Mouse (Mus musculus): ENCODE measurements around the gene Lyst. TPM values are rescaled to one million over a fixed set of nuclear protein-coding genes. Genes with fewer than 3 reads are reported as not detected.

The Lyst gene
- polyA plus RNA-seq (2012), result 0.36 and 0.46 TPM in 2 replicates

GRCm38 (mm10) chr13:13590048-13591011 is at the start of gene Lyst:
TSS of gene Lyst (plus strand) at chr13:13590397.
- no peak for TF ChIP-seq GATA1 (IDR thresholded peaks at IDR 0.05; ENCODE audit: low read length)

GRCm38 (mm10) chr13:13546792-13547191 is 43.4 kb upstream of the Lyst start:
- TF ChIP-seq GATA1 (IDR thresholded peaks at IDR 0.05; ENCODE audit: low read length), result no peak

- no peak for TF ChIP-seq GATA1 (IDR thresholded peaks at IDR 0.05; ENCODE audit: low read length)
These were observed 42.3 kb upstream of the Lyst start for GRCm38 (mm10) chr13:13547889-13548288.

GRCm38 (mm10) chr13:13548431-13549190 is 41.6 kb upstream of the Lyst start:
- no peak for TF ChIP-seq GATA1 (IDR thresholded peaks at IDR 0.05; ENCODE audit: low read length)

- TF ChIP-seq GATA1 (IDR thresholded peaks at IDR 0.05; ENCODE audit: low read length), result no peak
These were observed 40.2 kb upstream of the Lyst start for GRCm38 (mm10) chr13:13549687-13550660.

GRCm38 (mm10) chr13:13552020-13552419 is 38.2 kb upstream of the Lyst start:
- TF ChIP-seq GATA1 (IDR thresholded peaks at IDR 0.05; ENCODE audit: low read length), result no peak

- TF ChIP-seq GATA1 (IDR thresholded peaks at IDR 0.05; ENCODE audit: low read length), result no peak
These were observed 36.5 kb upstream of the Lyst start for GRCm38 (mm10) chr13:13553660-13554059.

- no peak for TF ChIP-seq GATA1 (IDR thresholded peaks at IDR 0.05; ENCODE audit: low read length)
These were observed 35.0 kb upstream of the Lyst start for GRCm38 (mm10) chr13:13555196-13555595.

GRCm38 (mm10) chr13:13557001-13557743 is 33.0 kb upstream of the Lyst start:
- no peak for TF ChIP-seq GATA1 (IDR thresholded peaks at IDR 0.05; ENCODE audit: low read length)

GRCm38 (mm10) chr13:13558251-13558650 is 31.9 kb upstream of the Lyst start:
- TF ChIP-seq GATA1 (IDR thresholded peaks at IDR 0.05; ENCODE audit: low read length), result no peak

- TF ChIP-seq GATA1 (IDR thresholded peaks at IDR 0.05; ENCODE audit: low read length), result no peak
These were observed 31.3 kb upstream of the Lyst start for GRCm38 (mm10) chr13:13558900-13559299.

- TF ChIP-seq GATA1 (IDR thresholded peaks at IDR 0.05; ENCODE audit: low read length), result no peak
These were observed 27.6 kb upstream of the Lyst start for GRCm38 (mm10) chr13:13562571-13562970.

- no peak for TF ChIP-seq GATA1 (IDR thresholded peaks at IDR 0.05; ENCODE audit: low read length)
These were observed 26.1 kb upstream of the Lyst start for GRCm38 (mm10) chr13:13564116-13564515.

GRCm38 (mm10) chr13:13564541-13564940 is 25.7 kb upstream of the Lyst start:
- no peak for TF ChIP-seq GATA1 (IDR thresholded peaks at IDR 0.05; ENCODE audit: low read length)
